Mouse (Mus musculus) kidney, adult 18-20 months (tissue): ENCODE results near the gene 1700017D01Rik.
A peak's percentile ranks its signal among the peaks of the same experiment; 100 is the strongest.
"Not testable (repeated sequence)": the region's sequence is repeated elsewhere in the genome, so short reads cannot be mapped to it uniquely, and the experiment has no call there.

ENCODE experiments used
- DNase-seq: peaks from one replicate; pipeline ENCODE4 v3.0.0; 2021

1700017D01Rik gene

GRCm38 (mm10) chr19:11130776-11131175, at the start of gene 1700017D01Rik:
Gene 1700017D01Rik, minus strand, starts transcription at chr19:11130876.
- not testable (repeated sequence) for DNase-seq

GRCm38 (mm10) chr19:11177464-11177863, 46.8 kb upstream of the 1700017D01Rik start:
- DNase-seq = no peak

GRCm38 (mm10) chr19:11165172-11165571, 34.5 kb upstream of the 1700017D01Rik start, which contains the start of gene 1700025F22Rik:
Gene 1700025F22Rik, minus strand, starts transcription at chr19:11165320.
- DNase-seq = peak; percentile 14

GRCm38 (mm10) chr19:11157890-11158289, 27.2 kb upstream of the 1700017D01Rik start:
- DNase-seq = not testable (repeated sequence)

- no peak for DNase-seq
Observed at GRCm38 (mm10) chr19:11135336-11135735, 4.7 kb upstream of the 1700017D01Rik start.

GRCm38 (mm10) chr19:11134852-11135251, 4.2 kb upstream of the 1700017D01Rik start:
- no peak for DNase-seq

- DNase-seq = no peak
Observed at GRCm38 (mm10) chr19:11129702-11130101, 974 bp downstream of the 1700017D01Rik start.

- peak; percentile 13 for DNase-seq
Observed at GRCm38 (mm10) chr19:11121016-11121420, 9.7 kb downstream of the 1700017D01Rik start.

GRCm38 (mm10) chr19:11119338-11119737, 11.3 kb downstream of the 1700017D01Rik start:
- DNase-seq = no peak

- no peak for DNase-seq
Observed at GRCm38 (mm10) chr19:11107746-11108145, 22.9 kb downstream of the 1700017D01Rik start.

- no peak for DNase-seq
Observed at GRCm38 (mm10) chr19:11101880-11102279, 28.8 kb downstream of the 1700017D01Rik start.

- DNase-seq = no peak
Observed at GRCm38 (mm10) chr19:11098401-11098800, 32.3 kb downstream of the 1700017D01Rik start.

- not testable (repeated sequence) for DNase-seq
Observed at GRCm38 (mm10) chr19:11092131-11092530, 38.5 kb downstream of the 1700017D01Rik start.

GRCm38 (mm10) chr19:11080934-11081333, 49.7 kb downstream of the 1700017D01Rik start, which contains the start of gene Ms4a8a:
Gene Ms4a8a, minus strand, starts transcription at chr19:11081102.
- no peak for DNase-seq

GRCm38 (mm10) chr19:11070364-11070763, 60.3 kb downstream of the 1700017D01Rik start:
- DNase-seq = no peak

GRCm38 (mm10) chr19:11065202-11065875, 65.3 kb downstream of the 1700017D01Rik start:
- DNase-seq = no peak

GRCm38 (mm10) chr19:11060900-11061299, 69.8 kb downstream of the 1700017D01Rik start:
- no peak for DNase-seq

- no peak for DNase-seq
Observed at GRCm38 (mm10) chr19:11059967-11060366, 70.7 kb downstream of the 1700017D01Rik start.

- not testable (repeated sequence) for DNase-seq
Observed at GRCm38 (mm10) chr19:11055700-11056099, 75.0 kb downstream of the 1700017D01Rik start.

- no peak for DNase-seq
Observed at GRCm38 (mm10) chr19:11053277-11053676, 77.4 kb downstream of the 1700017D01Rik start.

GRCm38 (mm10) chr19:11052877-11053276, 77.8 kb downstream of the 1700017D01Rik start:
- DNase-seq = no peak

GRCm38 (mm10) chr19:11050286-11050685, 80.4 kb downstream of the 1700017D01Rik start:
- no peak for DNase-seq

- no peak for DNase-seq
Observed at GRCm38 (mm10) chr19:11049426-11049825, 81.2 kb downstream of the 1700017D01Rik start.

- DNase-seq = no peak
Observed at GRCm38 (mm10) chr19:11048503-11048902, 82.2 kb downstream of the 1700017D01Rik start.

GRCm38 (mm10) chr19:11048009-11048408, 82.7 kb downstream of the 1700017D01Rik start:
- DNase-seq = no peak
